Mouse (Mus musculus): ENCODE measurements around the gene Tmem104. TPM values are rescaled to one million over a fixed set of nuclear protein-coding genes. Genes with fewer than 3 reads are reported as not detected.

Tmem104 gene
- total RNA-seq (2022) = 1 to 10 TPM; 4.3 to 7.2 (median 6.3) TPM

- peak; percentile 99 for DNase-seq (ENCODE audit: low spot score in 2 of 2)
Observed at GRCm38 (mm10) chr11:115187224-115187639, at the start of gene Tmem104. TSS of gene Tmem104 (plus strand) at chr11:115187487.

DNA sequence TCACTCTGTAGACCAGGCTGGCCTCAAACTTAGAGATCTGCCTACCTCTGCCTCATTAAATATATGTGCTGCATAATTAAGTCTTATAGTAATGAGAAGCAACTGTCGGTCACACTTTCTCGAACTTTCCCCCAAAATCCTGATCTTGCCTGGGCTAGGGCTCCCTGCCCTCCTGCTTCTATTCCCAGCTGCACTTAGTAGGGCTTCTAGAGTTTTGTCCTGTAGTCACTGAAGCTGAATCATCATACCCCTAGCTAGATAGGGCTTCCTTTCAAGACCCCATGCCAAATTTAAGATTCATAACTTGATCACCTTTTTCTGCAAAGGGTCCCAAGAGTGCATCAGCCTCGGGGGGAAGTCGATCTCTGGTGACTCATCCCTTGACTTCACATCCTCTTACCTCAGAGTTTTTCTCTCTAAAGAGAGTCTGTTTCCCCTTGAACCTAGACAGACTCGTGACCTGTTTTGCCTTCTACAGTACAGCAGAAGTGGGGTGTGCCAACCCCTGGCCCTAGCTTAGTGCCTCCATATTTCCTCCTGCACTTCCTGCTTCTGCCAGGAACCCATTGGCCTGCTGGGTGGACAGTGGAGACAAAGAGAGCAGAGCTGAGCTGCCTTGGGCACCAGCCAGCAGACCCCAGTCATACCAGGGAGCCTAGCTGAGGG, 48.6 kb upstream of the Tmem104 start:
- no peak for DNase-seq (ENCODE audit: low spot score in 2 of 2)

GRCm38 (mm10) chr11:115141970-115142369, 45.3 kb upstream of the Tmem104 start:
- no peak for DNase-seq (ENCODE audit: low spot score in 2 of 2)

DNA sequence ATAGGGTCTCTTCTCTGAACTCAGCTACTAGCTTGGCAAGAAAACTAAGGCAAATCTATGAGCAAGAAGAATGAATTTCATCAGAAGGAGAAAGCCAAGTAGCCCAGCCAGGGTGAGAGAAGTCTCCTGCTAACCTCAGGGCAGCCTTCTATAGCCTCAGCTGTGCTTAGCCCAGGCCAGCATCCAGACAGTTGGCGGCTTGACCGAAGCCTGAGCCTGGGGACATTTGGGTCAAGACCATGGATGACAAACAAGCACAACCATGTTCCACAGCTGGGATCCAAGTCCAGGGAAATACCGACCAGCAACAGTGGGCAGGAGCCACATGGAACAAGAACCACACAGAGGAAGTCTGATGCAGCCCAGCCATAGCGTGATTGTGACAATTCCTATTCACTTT, 39.5 kb upstream of the Tmem104 start:
- no peak for DNase-seq (ENCODE audit: low spot score in 2 of 2)

DNA sequence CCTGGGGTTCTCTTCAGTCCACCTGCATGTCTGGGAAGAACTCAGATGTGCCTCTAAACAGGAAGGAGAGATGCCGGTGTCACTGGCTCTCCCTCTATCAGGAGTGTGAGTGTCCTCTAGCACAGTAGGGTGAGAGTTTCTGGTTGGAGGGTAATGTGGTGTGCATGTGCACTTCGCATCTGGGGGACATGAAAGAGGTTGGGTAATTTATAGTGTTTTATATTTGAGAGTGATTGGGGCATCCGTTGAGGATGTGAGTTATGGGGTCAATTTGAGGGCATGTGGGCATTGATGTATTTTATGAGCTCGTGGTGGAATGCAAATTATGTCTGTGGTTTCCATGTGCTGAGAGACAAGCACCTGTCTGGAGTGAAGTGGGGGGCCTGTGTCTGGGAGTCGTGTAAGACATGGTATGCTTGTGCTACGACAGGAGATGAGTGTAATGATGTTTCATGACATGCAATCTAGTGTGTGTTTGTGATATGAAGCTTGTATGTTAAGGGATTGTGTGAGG, 36.5 kb upstream of the Tmem104 start:
- DNase-seq (ENCODE audit: low spot score in 2 of 2) = no peak

DNA sequence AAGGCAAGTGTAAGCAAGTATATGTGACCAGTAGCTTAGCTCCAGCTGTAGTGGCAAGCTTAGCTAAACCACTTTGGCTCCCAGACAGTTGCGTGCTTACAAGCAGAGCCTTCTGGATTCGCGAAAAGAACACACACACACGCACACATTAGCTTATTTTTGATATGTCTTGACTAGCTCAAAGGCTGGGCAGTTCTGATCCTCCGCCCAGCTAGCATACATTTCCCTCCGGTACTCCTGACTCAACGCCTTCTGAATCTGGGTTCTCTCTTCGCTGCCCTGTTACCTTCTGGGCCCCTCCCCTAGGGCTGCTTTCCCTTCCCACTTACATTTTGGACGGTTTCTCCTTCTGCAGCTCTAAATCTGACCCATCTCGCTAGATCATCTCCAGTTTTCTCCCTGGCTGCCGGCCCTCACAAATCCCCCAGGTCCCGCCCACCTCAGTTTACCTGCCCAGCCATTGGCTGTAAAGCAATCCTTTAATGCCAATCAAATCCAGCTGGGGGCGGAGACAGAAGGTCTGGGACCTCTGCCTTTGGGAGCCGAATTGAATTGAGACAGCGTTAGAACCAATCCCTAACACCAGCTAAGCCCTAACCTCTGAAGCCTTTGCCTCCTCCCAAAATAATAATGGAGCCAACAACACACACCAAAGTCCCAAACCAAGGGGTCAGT, 35.4 kb upstream of the Tmem104 start:
- no peak for DNase-seq (ENCODE audit: low spot score in 2 of 2)

GRCm38 (mm10) chr11:115153088-115153487, 34.2 kb upstream of the Tmem104 start:
- DNase-seq (ENCODE audit: low spot score in 2 of 2) = no peak

DNA sequence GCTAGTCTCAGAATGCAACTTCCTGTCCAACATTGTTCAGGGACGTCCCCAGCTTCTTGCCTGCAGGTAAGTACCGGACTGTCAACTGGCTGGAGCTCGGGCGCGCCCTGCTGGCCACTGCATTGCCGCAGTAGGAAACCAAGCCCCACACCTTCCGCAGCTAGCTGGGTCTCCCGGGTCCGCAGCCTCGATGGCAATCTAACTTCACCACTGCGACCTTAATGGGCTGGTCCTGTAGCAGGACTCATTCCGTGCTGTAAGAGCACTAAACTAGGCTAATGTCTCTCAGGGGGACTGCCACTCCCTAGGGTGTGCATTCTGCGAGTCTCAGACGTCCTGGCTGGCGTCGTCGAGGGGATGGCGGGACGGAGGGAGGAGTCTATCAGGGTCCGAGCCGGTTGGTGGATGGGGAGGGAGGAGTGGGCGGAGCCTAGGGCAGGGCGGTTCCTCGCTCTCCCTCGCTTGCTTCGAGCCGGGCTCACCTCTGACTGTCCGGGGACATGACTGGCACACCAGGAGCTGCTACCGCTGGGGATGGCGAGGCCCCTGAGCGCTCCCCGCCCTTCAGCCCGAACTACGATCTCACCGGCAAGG, 33.5 kb upstream of the Tmem104 start:
- peak in 1 of 2 experiments; percentile 52 for DNase-seq (ENCODE audit: low spot score in 2 of 2)

DNA sequence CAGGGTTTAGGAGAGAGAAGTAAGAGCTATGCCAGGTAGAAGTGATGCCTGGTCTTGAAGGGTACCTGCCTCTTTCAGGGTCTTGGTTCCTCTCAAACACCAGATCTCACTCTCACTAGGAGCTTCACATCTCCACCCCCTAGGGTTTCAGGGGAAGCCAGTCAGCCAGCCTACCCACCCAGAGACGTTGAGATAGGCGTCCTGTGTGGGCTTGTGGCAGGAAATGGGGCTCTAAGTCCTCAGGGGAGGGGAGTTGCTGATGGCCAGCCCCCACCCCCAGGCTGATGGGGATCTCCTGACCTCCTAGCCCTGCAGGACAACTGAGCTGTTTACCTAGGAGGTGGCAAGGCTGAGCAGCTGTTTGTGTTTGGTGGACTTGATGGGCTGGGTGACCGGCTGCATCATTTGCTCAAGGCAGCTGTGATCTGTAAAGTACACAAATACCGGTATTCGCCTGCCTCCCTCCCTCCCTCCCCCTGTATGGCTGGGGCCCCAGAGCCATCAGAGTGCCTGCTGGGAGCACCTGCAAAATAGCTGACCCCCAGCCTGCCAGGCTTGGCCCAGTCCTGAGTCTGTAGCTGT, 32.1 kb upstream of the Tmem104 start:
- no peak for DNase-seq (ENCODE audit: low spot score in 2 of 2)

DNA sequence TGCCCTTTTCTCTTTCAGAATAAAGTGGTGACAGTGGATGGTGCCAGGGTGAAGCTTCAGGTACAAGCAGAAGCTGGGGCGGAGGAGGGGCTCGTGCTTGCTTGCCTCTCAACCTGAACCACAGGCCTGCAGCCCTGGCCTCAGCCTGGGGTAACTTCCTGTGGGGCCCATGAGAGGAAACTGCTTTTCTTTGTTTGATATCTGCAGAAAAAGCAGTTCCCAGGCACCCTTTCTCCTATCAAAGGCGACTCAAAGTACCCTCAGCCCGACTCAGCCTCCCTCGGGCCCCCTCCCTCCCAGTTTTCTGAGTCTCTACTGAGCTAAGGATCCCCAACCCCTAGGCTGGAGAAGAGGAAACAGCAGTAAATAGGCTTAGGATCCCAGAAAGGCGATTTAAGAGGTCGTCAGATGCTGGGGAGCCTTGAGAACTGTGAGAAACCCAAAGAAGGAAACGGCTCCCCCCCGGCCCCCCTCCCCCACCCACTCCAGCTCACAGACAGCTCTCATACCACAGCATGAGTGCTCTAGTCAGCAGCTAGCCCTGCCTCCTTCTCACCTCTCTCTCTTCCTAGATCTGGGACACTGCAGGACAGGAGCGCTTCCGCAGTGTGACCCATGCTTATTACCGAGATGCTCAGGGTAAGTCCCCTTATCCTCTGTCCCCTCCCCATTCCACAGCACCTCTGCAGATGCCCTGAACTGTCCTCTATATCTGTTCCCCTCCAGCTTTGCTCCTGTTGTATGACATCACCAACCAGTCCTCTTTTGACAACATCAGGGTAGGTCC, 29.2 kb upstream of the Tmem104 start:
- DNase-seq (ENCODE audit: low spot score in 2 of 2) = no peak

DNA sequence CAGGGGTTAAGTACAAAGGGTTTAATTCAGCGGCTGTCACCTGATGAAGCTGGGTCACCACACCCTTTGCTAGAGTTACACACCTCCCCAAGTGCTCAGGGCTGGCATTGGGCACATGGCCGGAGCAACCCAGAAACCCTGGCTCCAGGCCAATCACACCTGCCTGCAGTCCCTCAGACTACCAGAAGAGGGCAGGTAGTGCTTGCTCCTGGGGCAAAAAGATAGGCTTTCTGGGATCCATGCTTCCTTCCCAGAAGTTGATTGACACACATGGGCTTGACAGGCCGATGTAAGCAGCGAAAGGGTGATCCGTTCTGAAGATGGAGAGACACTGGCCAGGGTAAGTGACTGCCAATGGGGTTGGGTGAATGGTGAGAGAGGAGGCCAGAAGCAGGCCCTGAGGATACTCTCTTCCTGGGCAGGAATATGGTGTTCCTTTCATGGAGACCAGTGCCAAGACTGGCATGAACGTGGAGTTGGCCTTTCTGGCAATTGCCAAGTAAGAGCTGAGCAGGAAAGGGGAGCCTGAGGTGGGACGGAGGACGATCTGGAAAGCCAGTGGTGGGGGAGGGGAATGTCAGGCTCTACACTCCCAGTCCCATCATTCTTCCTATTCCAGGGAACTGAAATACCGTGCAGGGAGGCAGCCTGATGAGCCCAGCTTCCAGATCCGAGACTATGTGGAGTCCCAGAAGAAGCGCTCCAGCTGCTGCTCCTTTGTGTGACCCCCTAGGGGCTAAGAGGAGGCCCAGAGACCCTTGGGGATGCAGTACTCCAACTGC, 27.1 kb upstream of the Tmem104 start:
- DNase-seq (ENCODE audit: low spot score in 2 of 2) = peak; percentile 71 to 76

- DNase-seq (ENCODE audit: low spot score in 2 of 2) = no peak
Observed at GRCm38 (mm10) chr11:115160883-115161577, 26.3 kb upstream of the Tmem104 start.

DNA sequence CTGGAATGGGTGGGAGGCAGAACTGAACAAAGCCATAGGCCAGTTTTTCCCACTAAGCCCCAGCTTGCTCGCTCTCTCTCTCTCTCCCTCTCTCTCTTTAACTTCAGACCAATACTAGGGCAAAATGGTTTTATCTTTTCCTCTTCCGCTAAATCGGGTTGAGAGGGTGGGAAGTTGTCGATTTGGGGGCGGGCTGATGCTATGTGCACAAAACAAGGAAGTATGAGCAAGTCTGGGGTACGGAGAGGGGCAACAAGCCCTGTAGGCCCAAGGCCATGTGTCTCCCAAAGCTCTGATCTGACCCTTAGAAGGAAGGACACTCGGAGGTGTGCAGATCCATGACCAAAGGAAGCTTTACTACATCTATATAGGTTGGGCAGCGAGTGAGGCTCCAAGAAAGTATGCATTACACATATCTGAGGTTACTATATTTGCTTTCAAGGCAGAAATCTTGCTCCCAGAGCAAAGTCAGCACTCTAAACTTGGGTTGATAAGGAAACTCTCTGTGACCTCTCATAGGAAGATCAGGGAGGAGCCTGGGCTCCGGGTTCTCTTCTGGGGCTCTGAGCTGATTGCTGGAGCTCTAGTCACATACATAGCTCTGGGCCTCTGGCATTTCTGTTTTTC, 25.6 kb upstream of the Tmem104 start:
- DNase-seq (ENCODE audit: low spot score in 2 of 2) = no peak

- no peak for DNase-seq (ENCODE audit: low spot score in 2 of 2)
Observed at GRCm38 (mm10) chr11:115162205-115162601, 25.1 kb upstream of the Tmem104 start.

DNA sequence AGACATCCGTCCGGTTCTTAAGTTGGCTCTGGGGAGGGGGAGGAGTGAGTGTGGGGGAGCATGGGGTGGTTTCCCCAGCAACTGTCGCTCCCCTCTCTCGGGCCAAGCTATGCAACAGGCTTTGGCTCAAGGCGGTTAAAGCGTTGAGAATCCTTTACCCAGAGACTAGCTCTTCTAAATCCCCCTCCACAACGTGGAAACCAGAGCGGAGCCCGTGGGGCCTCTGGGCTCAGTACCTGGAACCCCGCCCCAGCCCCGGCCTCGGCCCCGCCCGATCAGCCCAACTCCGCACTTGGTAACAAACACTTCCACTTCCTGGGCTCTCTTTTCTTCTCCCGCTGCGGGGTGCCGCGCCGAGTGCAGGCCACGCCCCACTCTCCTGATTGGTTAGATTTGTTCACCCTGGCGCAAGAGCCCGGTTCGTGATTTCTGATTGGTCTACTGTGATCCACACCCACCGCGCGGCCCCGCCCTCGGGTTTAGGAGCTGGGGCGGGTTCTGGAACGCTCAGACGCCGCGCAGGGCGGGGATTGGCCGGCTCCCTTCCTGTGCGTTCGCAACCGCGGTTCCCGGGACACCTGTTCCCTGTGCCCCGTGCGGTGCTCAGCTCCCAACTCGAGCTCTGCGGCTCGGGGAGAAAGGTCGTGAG, 24.3 kb upstream of the Tmem104 start, which contains the start of gene Slc9a3r1:
Gene Slc9a3r1, plus strand, starts transcription at position 510 of the 649 bp plus-strand sequence.
- peak; percentile 99 for DNase-seq (ENCODE audit: low spot score in 2 of 2)

- no peak for DNase-seq (ENCODE audit: low spot score in 2 of 2)
Observed at GRCm38 (mm10) chr11:115163568-115164150, 23.6 kb upstream of the Tmem104 start.

DNA sequence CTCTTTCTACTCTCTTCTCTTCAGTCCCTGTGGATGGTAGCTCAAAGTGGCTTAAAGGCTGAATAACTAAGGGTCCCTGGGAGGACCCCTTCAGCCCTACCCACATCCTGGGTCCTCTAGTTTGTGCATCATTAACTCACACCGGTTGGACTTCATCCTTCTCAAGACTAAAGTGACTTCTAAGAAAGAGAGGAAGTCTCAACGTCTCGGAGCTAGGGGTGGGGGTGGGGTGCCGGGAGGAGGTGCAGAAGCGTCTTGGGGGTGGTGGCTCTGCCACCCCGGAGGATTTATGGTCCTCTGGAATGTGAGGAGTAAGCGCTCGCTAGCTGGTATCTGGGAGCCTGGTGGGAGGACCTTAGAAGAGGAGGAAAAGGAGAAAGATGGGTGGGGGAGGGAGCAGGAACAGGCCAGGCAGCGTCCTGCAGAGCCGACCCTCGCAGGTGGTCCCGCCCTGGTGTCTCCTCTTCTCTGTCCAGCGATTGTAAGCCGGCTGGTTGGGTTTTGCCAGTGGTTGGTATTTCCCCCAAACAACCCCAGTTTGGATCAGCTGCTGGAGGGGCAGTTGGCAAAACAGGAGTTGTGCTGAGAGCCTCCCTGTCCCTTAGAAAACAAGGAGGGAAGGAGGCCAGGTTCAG, 22.8 kb upstream of the Tmem104 start:
- DNase-seq (ENCODE audit: low spot score in 2 of 2) = no peak

- DNase-seq (ENCODE audit: low spot score in 2 of 2) = no peak
Observed at GRCm38 (mm10) chr11:115164976-115165374, 22.3 kb upstream of the Tmem104 start.

Data from gastrocnemius, adult 8-10 months (tissue).